Mouse (Mus musculus) kidney, embryonic 14.5 days (tissue): ENCODE data around the gene Irf8. TPM values are rescaled to one million over a fixed set of nuclear protein-coding genes. Genes with fewer than 3 reads are reported as not detected.

ENCODE experiments used
- ATAC-seq: fragments of 200-750 bp; cut with Nextera tagmentation; 2 replicates; pipeline ENCODE4 v1.8.0; 2017; ENCODE audit warnings: moderate number of reproducible peaks, mild to moderate bottlenecking, moderate TSS enrichment, moderate library complexity; ENCODE audit not compliant: low FRiP score, low TSS enrichment
- H3K27ac ChIP-seq: fragments of 300-500 bp; sonication (generic); 2 replicates; pipeline ENCODE4 v1.5.1; 2014; ENCODE audit warnings: low read depth, mild to moderate bottlenecking, low read length, moderate library complexity, mixed read lengths
- H3K27me3 ChIP-seq: fragments of 300-500 bp; sonication (generic); 2 replicates; pipeline ENCODE4 v1.6.1; 2014; ENCODE audit warnings: mild to moderate bottlenecking, low read length; ENCODE audit not compliant: control insufficient read depth, insufficient read depth
- H3K36me3 ChIP-seq: fragments of 300-500 bp; sonication (generic); 2 replicates; pipeline ENCODE4 v1.6.1; 2014; ENCODE audit warnings: low read length, mixed read lengths; ENCODE audit not compliant: control insufficient read depth, insufficient read depth
- H3K4me1 ChIP-seq: fragments of 300-500 bp; sonication (generic); 2 replicates; pipeline ENCODE4 v1.6.1; 2014; ENCODE audit warnings: low read length, mixed read lengths; ENCODE audit not compliant: control insufficient read depth, insufficient read depth
- H3K4me2 ChIP-seq: fragments of 300-500 bp; sonication (generic); replicated peaks from 2 replicates; pipeline ENCODE4 v1.6.1; 2014; ENCODE audit warnings: low read depth, mild to moderate bottlenecking, low read length
- H3K4me3 ChIP-seq: fragments of 300-500 bp; sonication (generic); 2 replicates; pipeline ENCODE4 v1.5.1; 2014; ENCODE audit warnings: mild to moderate bottlenecking, low read length
- H3K9ac ChIP-seq: fragments of 300-500 bp; sonication (generic); 2 replicates; pipeline ENCODE4 v1.6.1; 2014; ENCODE audit warnings: low read depth, mild to moderate bottlenecking, low read length, moderate library complexity
- H3K9me3 ChIP-seq: fragments of 300-500 bp; sonication (generic); 2 replicates; pipeline ENCODE4 v1.6.1; 2016; ENCODE audit warnings: low read length; ENCODE audit not compliant: control insufficient read depth
- WGBS: fragments of 180-500 bp; shearing (Covaris S2); extraction: QIAGEN DNeasy Blood & Tissue Kit; methylation state at CpG from one replicate; pipeline ENCODE4 v1.1.7; 2014; 5-methylcytosine and 5-hydroxymethylcytosine counted together
- polyA plus RNA-seq: library from polyadenylated mRNA; unstranded; fragments of >200 nt; fragmentation: Nextera tagmentation; extraction: Ambion mirVana; gene quantifications from 2 replicates; pipeline ENCODE4 v1.2.1, GENCODE M21; 2014

The Irf8 gene
- polyA plus RNA-seq = 5.6 and 5.7 TPM in 2 replicates

DNA sequence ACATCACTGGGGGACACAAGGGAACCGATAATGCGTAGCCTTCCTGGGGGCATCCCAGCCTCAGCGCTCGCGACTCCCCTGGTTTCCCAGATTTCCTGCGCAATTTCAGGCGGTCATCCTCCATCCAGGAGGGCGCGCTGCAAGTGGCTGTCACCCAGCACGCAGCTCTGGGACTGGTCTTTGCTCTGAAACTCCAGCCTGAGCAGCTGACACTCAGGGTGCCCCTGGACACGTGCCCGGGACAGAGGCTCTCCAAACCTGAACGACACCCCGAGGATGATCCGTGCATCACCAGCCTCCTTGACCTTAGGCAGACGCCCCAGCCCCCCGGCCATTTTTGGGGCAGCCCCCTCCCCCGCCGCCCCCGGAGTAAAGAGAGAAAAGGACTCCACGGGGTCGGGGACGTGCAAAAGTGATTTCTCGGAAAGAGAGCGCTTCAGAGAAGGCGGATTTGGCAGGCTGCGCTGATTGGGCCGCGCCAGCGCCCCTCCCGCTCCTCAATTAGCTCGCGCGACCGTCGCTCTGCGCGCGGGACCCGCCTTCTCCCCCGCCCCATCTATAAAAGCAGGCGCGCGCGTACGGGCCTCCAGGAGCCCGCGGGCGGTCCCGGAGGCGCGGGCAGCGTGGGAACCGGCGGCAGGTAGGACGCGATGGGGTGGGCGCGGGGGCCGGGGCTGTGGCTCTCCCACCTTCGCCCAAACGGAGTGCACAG, at the start of gene Irf8:
Gene Irf8 (plus strand): TSS at position 589 of the 712 bp plus-strand sequence.
- H3K27me3 ChIP-seq = peaks cover 21% of the 10 kb centered on the region
- WGBS = under 1% methylated on average over 59 of the region's 62 CpGs
- H3K36me3 ChIP-seq = no peaks in the 10 kb centered on the region
- peak within 1 kb of the TSS; percentile 42; the same call in 1 of the 2 replicates for H3K9ac ChIP-seq
- peak; percentile 87 for ATAC-seq
- no peaks in the 10 kb centered on the region for H3K4me1 ChIP-seq
- H3K27ac ChIP-seq = no peak within 1 kb of the TSS
- no peaks in the 10 kb centered on the region for H3K9me3 ChIP-seq
- H3K4me3 ChIP-seq = peak within 1 kb of the TSS; percentile 42
- peak within 1 kb of the TSS; percentile 88 for H3K4me2 ChIP-seq

DNA sequence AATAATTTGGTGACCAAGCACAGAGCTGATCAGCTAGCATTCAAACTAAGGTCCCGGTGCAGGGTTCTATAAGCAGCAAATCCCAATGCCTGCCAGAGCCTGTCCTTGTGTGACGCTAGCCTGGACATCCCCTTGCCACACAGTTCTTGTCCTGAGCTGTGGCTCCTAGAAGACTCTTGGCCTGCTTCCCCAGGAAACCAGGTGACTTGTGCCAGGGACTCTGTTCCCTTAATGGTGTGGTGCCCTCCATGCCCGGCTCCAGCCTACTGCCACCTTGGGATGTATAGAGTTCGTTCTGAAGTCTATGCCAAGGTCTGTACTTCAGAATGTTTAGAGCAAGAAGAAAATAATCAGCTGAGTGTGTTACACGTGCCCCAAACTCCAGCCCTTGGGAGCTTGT, 49.6 kb upstream of the Irf8 start:
- Histone ChIP-seq H3K36me3 (no peaks in the 10 kb centered on the region), H3K27me3 (0 out of 2 replicates have a peak, but pooled peaks cover 5% of the 10 kb centered on the region), H3K9ac (no peak overlapping the region), H3K4me1 (peaks cover 5% of the 10 kb centered on the region; the same call in 1 of the 2 replicates), H3K9me3 (no peaks in the 10 kb centered on the region), H3K4me3 (no peak overlapping the region), H3K4me2 (no peak overlapping the region), H3K27ac (no peak overlapping the region)
- 88% methylated on average over 5 of the region's 5 CpGs for WGBS
- no peak for ATAC-seq

DNA sequence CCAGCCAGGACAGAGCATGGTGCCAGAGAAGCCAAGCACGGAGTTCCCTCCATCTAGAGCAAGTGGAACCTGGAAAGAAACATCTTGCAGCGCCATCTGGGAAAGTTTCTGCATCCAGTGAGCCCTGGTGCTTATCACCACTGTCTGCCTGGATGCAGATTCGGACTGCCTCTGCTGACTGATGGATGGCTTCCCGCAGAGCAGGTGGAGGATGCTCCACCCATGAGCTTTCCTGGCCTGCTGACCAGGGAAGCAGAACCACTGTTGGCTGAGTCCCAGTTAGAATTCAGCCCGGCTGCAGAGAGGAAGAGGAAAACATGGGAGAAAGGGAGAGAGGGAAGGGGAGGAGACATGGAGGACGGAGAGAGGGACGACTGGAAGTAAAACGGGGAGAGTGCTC, 48.4 kb upstream of the Irf8 start:
- 63% methylated on average over 8 of the region's 8 CpGs for WGBS
- Histone ChIP-seq H3K4me3 (no peak overlapping the region), H3K27ac (no peak overlapping the region), H3K27me3 (0 out of 2 replicates have a peak, but pooled peaks cover 5% of the 10 kb centered on the region), H3K36me3 (no peaks in the 10 kb centered on the region), H3K4me1 (peaks cover 6% of the 10 kb centered on the region; the same call in 1 of the 2 replicates), H3K9ac (no peak overlapping the region), H3K4me2 (no peak overlapping the region), H3K9me3 (no peaks in the 10 kb centered on the region)
- ATAC-seq = no peak

DNA sequence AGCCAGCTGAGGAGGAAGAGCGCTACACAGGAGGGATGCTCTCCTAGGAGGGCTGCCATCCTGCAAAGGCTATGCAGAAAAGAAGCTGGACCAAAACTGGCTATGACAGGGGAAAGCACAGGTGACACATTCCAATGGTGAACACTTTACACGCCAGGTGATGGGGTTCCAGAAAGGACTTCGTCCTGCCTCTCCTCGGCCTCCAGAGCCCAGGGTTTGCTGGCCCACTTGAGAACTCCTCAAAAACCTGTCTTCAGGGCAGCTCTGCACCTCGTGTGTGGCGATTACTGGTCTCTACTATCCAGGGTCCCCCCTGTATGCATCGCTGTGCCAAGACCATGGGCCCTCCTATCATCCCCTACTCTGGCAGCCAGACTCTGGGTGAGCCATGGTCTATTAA, 47.6 kb upstream of the Irf8 start:
- ATAC-seq = no peak
- no peaks in the 10 kb centered on the region for H3K9me3 ChIP-seq
- 0 out of 2 replicates have a peak, but pooled peaks cover 5% of the 10 kb centered on the region for H3K27me3 ChIP-seq
- H3K4me1 ChIP-seq = peaks cover 9% of the 10 kb centered on the region; the same call in 1 of the 2 replicates
- no peak overlapping the region for H3K4me3 ChIP-seq
- WGBS = 86% methylated on average over 7 of the region's 7 CpGs
- H3K36me3 ChIP-seq = no peaks in the 10 kb centered on the region
- H3K27ac ChIP-seq = no peak overlapping the region
- no peak overlapping the region for H3K9ac ChIP-seq
- no peak overlapping the region for H3K4me2 ChIP-seq

DNA sequence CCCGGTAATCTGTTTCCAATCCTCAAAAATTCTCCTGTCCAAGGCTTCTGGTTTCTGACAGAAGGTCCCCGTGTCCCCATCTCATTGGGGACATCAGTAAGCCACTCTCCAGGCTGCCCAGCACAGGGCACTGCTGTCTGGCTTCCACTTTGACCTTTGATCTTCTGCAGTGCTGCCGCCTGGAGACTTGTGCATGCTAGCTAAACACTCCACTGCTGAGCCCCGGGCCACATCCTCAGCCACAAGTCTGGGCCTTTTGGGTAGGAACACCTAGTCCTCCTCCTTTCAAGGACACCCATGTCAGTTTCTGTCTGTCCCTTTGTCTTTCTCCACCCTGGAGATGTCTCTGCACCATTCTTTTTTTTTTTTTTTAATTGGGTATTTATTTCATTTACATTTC, 43.2 kb upstream of the Irf8 start:
- ATAC-seq = no peak
- no peaks in the 10 kb centered on the region for H3K36me3 ChIP-seq
- H3K9me3 ChIP-seq = no peaks in the 10 kb centered on the region
- H3K27ac ChIP-seq = no peak overlapping the region
- peaks cover 24% of the 10 kb centered on the region for H3K4me1 ChIP-seq
- no peaks in the 10 kb centered on the region for H3K27me3 ChIP-seq
- no peak overlapping the region for H3K4me2 ChIP-seq
- no peak overlapping the region for H3K9ac ChIP-seq
- no peak overlapping the region for H3K4me3 ChIP-seq
- WGBS = 59% methylated on average over 4 of the region's 4 CpGs

DNA sequence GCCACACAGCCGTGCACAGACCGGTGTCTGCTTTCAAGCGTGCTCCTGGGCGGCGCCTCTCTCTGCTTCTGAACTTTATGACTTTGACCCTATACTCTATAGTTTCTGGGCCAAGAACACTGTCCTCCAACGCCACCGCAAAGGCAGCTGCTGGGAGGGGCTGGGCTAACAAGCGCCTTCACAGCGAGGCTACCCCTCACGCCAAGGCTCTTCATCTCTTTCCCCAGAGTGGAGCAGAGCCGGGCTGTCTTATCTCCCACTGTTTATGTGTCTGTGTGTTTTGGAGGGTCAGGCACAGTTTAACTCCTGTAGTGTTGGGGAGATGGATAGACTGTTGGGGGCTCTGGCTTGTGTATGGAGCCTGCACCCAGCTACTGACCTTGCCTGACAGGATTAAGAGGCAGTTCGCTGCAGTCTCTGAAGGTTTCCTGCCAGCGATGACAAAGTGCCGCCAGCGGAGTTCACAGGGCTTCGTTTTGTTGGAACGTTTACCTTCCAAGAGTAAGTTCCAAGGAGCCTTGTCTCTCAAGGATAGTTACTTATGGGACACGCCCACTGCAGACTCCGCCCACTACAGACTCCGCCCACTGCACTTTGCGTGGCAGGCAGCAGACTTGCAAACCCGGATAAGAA, 42.2 kb upstream of the Irf8 start:
- Histone ChIP-seq H3K27ac (peak overlapping the region; percentile 71), H3K4me3 (no peak overlapping the region), H3K36me3 (no peaks in the 10 kb centered on the region), H3K4me1 (peaks cover 24% of the 10 kb centered on the region), H3K4me2 (no peak overlapping the region; the same call in 1 of the 2 replicates), H3K27me3 (no peaks in the 10 kb centered on the region), H3K9ac (no peak overlapping the region), H3K9me3 (no peaks in the 10 kb centered on the region)
- ATAC-seq = peak; percentile 71
- 15% methylated on average over 22 of the region's 22 CpGs for WGBS

DNA sequence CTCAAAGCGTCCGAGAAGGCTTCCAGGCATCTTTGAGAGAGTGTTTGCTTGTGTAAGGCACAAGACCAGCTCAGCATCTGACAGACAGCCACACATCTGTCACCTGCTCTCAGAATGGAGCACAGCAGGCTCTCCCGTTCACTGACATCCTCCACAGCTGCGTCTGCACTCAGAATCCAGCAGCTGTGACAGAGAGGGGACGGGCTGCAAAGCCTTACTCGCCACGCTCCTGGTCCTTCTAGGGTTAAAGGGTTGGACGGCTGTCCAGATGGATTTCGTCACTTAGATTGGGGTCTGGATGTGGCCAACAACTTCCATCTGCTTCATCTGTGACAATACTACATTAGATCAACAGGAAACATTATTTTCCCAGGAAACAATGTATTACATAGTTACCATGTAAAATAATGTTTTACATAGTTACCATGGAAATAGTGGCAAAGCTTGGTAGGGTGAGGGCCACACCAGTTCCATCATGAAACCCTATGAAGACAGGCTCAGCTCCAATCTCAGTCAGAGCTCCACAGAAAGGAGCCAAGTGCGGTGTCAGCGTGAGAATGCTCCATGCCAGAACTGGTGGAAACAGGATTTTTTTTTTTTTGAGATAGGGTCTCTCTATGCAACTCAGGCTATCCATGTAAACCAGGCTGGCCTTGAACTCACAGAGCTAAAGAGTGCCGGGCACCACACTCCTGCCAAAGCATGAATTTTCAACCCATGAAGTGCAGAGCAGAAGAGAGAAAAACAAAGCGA, 39.6 kb upstream of the Irf8 start:
- Histone ChIP-seq H3K9me3 (no peaks in the 10 kb centered on the region), H3K4me2 (no peak overlapping the region), H3K9ac (no peak overlapping the region), H3K36me3 (no peaks in the 10 kb centered on the region), H3K27ac (peak overlapping the region; percentile 42; the same call in 1 of the 2 replicates), H3K4me1 (peaks cover 24% of the 10 kb centered on the region), H3K27me3 (no peaks in the 10 kb centered on the region), H3K4me3 (no peak overlapping the region)
- peak; percentile 25; the same call in 1 of the 2 replicates for ATAC-seq
- WGBS = 27% methylated on average over 13 of the region's 13 CpGs

DNA sequence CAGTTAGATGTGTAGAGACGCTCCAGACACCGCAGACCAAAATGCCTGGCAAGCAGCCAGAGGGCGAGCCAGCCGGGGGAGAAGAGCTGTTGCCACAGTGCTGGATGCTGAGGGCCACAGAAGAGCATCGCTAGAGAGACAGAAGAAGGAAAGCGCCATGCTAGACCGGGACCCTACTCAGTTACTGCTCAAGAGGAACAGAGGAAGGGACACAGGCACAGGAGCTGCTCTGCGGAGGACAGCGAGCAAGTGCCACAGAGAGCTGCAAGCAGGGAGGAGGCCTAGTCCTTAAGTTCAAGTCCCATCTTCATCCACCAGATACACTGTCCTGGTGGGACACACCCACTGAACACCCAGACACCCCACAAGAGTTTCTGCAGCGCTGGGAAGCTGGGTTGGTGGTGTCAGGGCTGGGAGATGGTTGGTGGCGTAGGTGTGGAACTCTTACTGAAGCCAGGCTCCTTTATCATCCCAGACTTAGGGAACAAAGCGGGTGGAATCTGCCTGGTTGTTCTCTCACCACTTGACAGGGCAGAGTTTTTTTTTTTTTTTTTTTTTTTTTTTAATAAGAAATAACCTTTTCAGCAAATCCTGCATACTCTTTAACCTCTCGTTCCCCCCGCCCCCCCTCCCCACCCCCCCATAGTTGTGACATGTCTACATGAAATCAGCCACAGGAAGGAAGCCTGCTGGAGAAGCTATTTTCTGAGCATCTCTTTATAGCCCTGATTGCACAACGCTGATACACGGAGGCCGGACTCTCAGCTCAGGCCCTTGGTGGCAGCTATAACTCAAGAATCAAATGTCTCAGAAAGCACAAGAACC, 38.8 kb upstream of the Irf8 start:
- H3K27me3 ChIP-seq = no peaks in the 10 kb centered on the region
- ATAC-seq = no peak
- H3K9ac ChIP-seq = no peak overlapping the region
- peaks cover 24% of the 10 kb centered on the region for H3K4me1 ChIP-seq
- peak overlapping the region; percentile 33; the same call in 1 of the 2 replicates for H3K27ac ChIP-seq
- H3K9me3 ChIP-seq = no peaks in the 10 kb centered on the region
- no peak overlapping the region for H3K4me3 ChIP-seq
- no peak overlapping the region for H3K4me2 ChIP-seq
- no peaks in the 10 kb centered on the region for H3K36me3 ChIP-seq
- 64% methylated on average over 17 of the region's 17 CpGs for WGBS
